Mouse (Mus musculus) adipocyte (in vitro differentiated cells): ENCODE data around the gene Tab1.

ENCODE experiments used
- DNase-seq: peaks from one replicate; pipeline ENCODE4 v3.0.0-alpha.2; 2016; ENCODE audit warnings: low spot score

The Tab1 gene

DNA sequence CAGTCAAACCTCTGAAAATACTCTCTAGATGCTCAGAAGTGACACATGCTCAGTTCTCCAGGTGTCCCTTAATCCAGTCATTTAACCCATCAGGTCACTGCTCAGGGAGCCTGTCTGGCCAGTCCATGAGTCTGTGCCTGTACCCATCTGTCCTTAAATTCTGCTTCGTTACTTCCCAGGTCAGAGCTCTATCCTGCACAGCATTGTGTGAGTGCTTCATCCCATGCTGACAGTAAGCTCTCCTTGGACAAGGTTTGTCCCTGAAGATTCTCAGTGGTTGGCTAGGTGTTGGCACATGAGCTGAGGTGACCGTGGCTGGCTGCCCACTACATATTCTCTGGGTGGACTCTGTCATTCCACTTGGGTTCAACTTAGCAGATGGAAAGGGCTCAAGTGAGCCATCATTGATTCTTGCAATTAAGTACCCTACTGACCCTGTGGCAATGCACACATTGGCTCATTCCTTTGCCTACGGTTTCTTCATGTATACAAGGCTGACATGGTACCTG lies 73.2 kb downstream of the Tab1 start:
- DNase-seq, result no peak

DNA sequence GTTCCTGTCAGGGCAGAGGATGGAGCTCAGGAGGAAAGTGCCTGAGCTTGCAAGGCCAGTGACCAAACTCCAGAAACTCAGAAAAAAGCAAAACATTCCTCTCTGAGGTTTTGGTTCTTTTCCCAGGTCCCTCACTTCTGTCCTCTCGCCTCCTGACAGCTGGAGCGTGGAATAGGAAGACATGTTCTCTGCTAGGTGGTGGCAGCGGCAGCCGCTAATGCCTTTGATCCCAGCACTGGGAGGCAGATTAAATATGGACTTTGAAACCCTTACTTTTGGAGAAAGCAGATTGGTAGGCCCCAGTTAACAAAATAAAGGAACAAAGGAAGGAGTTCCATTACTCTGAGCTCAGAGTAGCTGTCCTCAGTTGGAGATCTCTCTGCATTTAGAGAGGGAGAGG lies 75.5 kb downstream of the Tab1 start:
- DNase-seq, result no peak
